Mouse (Mus musculus) kidney, postnatal 4 days (tissue): ENCODE data around the gene Tenm3.

Experiments used
- DNase-seq, 2 experiments: peaks; one replicate each; pipeline ENCODE4 v3.0.0; 2021; ENCODE audit warnings: mixed read lengths in 2 of 2

Gene Tenm3

DNA sequence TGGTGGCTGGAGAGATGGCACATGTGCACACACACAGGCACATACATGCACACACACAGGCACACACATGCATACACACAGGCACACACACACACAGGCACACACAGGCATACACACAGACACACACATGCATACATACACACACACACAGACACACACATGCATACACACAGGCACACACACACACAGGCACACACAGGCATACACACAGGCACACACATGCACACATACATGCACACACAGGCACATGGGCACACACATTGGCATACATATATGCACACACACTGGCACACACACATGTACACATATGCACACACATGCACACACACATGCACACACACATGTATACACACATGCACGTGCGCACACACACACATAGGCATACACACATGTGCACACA is 271.4 kb downstream of the Tenm3 start:
- no peak for DNase-seq

DNA sequence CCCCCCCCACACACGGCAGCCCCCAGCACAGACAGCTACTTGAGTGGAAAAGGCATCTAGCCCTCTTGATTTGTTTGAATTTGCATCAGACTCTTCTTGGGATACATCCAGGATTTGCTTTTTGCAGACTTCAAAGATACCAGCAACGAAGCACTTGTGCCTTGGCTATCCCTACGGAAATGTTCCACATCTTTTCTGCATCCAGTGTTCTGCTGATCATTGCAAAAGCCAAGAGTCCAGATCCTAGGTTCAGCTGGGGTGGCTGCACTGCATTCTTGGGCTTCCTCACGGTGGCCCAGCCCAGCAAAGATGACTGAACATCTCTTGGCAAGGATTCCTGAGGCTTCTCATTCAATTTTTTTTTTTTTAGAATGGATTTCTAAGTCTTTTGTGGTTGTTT is 275.1 kb downstream of the Tenm3 start:
- DNase-seq = no peak

DNA sequence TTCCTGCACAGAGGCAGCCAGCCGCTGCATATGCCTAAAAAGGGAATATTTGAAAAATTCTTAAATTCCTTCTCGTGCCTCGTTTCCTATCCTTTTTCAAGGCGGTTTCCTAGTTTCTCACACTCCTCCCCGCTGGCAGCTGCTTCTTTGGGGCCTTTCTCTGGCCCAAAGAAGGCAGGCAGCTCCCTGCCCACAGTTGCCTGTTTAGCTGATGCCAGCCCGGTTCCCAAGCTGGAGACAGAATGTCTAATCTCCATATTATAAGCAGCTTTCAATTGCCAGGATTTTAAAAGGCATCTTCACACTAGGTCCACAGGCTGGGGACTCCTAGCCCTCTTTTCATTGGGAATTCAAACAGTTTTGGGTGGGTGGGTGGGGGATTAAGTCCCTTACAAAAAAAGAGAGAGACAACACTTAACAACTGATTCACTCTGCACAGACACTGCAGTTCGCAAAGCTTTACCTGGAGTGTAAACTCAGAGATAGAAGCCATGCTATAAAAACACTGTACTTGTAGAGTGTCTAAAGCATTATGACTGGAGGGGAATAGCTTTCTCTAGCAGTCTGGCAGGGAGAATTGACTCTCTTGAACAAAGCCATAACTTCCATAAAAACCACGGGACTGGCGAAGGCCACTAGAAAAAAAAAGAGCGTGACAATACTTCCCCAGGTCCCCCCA is 275.7 kb downstream of the Tenm3 start:
- DNase-seq = no peak

DNA sequence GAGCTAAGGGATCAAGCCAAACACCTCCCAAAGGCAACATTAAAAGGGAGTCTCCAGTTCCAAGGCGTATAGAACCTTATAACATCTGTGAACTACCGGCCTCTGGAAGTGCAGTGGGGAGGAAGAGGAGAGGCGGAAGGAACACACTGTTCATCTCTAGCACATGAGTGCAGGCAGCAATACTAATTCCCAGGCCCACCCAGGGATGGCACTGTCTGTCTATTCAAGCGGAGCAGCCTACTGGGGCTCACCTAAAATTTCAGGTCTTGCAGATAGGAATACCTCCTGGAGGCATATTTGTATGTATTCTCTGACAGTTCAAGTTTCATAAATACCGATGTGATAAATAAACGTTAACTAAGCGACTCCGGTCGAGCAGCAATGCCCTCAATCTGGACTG is 283.5 kb downstream of the Tenm3 start:
- no peak for DNase-seq

DNA sequence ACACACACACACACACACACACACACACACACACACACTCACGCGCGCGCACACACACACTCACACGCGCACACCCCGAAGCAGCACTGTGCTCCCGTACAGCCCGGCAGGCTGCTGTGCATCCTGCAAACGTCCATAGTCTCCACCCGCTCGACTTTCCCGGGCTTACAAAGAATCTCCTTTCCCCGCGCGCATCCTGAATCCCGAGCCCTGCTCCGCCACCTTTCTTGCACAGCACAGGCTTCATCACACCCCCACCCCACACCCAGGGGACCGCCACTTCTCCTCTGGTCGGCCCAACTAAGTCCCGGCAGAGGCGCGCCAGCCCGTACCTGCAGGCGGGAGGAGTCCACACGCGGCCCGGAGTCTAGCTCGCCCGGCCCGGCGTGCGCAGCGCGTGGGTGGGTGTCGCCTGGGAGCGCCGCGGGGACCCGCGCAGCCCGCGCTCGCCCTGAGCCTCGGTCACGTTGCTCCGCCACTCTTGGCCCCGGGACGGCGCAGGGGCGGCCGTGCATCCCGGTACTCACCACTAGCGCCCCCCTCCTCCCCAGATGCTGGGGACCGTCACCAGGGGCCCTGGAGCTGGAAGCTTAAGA is 288.1 kb downstream of the Tenm3 start:
- DNase-seq = peak; percentile 72 to 80

DNA sequence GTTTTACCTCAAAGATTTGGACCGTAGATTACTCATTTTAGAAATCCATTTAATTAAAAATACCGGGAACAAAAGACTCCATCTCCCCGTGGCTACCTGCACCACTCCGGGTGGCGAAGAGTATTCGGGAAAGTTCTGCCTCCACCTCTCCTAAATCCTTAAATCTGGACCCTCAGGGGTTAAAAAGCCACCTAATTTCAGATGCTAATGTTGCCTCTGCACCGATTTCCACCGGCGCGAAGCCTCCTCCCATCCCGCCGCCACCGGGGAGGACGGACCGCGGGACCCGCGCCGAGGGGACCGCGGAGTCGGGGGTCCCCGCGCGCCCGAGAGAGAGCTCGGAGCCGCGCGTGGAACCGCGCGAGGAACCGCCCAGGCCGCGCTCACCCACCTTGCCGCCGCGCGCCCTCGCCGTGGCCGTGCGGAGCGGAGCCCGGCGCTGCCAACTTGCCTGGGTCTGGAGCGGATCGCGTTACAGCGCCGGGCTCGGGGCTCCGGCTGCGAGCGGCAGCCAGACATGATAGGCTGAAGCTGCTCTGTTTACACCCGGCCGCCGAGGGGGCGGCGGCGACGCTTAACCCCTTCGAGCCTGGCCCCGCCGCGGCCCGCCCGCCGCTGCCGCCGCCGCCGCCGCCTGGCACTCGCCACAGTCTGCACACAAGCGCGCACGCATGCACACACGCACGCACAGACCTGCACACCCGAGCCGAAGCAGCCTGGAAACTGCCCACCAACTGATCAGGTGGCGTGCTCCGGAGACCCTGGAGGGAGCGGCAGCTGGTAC is 288.8 kb downstream of the Tenm3 start:
- peak; percentile 83 to 90 for DNase-seq

DNA sequence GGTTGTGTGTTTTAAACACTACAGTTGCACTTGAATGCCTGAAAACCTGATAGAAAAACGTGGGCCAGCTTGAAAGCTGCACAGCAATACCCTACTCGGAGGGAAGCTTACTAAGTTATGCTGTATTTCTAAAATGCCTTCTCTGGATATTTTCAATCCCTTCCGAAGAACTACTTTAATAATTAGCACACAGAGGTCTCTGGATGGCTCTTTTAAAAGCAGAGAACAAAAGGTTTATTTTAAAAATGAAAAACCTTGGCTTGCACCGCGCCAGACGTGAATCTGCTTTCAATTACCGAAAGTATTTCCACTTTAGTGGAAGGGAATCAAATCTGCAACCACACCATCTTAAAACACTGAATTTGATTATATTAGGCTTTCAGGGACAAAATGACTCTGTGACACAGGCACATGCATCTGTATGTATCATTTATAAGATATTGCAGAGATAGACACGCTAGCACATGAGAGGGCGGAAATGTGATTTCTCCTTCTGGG is 289.9 kb downstream of the Tenm3 start:
- DNase-seq = no peak

DNA sequence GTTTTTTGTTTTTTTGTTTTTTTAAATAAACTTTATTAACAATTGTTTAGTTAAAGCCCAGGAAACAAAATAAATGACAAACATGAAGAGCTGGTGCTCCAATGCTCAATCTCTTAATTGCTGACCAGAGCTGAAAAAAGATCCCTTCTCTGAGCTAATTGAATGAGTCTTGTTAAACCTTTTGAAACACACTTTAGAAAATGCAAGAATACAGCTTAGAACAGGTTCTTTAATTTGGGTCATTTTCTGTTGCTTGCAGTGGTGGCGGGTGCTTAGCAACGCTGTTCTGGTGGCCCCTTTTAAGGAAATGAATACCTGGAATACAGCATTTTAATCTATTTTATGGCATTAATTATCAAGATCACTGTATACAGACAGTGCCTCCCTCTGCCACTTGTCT is 291.4 kb downstream of the Tenm3 start:
- no peak for DNase-seq

DNA sequence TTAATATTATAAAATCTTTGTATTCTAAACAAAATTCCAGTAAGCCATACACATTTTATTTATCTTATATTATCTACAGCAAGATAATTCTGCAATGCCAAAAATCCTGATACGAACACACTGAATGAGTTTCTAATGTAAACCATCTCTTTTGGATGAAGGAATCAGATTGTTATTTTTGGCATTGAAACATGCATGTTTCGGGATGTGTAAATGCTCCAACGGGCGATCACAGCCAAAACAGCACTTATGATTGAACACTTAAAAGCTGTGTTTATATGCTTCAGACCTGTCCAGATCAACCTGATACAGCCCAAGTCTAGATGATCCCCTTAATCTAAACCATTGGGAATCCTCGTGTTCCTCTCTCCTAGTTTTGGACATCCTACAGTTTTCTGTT is 292.4 kb downstream of the Tenm3 start:
- no peak for DNase-seq

DNA sequence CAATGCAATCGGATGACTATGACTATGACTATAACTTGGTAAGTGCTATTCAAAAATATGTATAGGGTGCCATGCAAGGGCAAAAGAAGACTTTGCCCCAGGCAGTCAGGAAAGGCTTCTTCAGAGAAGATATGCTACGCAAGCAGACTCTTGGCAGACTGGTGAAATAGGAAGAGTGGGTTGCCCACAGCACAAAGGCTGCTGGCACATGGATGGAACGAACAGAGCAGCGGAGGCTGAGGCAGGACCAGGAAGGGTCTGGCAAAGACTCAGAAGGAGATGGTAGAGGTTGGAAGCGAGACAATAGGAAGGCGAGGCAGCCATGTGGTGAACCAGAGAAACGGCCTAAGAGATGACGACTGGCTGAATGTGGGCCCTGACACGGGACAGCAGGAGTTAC is 294.8 kb downstream of the Tenm3 start:
- DNase-seq = no peak

DNA sequence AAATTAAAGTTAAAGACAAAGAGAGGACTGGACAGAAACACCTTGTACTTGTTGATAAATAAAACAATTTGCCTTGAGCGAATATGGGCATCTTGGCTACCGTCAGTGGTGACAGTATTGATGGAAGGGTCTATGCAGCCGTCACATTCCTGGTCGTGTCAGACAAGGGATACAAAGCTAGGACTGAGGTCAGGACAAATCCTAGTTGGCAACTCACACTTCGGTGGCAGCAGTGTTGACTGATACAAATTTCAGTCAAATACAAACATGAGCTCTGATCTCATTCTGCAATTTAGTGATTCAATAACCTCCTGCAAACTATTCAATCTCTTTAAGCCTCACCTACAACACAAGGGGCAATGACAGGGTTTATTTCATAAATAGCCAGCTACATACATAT is 298.1 kb downstream of the Tenm3 start:
- DNase-seq = no peak

DNA sequence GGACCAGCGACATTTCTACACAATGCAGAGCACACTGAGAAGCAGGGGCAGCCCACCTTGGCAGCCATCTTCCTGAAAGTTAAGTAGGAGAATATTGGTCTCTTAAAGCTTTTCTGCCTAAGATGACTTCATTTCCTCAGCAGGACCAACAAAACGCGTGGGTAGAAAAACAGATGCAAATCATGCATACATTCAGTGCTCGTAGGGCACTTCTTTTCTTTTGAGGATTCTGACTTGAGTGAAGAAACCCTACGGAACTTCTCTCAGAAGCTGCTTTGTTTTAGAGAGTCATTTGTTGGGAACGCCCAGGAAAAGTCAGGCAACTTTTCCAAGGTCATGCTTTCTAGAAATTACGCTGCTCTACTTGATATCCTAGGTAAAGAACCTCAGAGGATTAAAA is 298.9 kb downstream of the Tenm3 start:
- no peak for DNase-seq

DNA sequence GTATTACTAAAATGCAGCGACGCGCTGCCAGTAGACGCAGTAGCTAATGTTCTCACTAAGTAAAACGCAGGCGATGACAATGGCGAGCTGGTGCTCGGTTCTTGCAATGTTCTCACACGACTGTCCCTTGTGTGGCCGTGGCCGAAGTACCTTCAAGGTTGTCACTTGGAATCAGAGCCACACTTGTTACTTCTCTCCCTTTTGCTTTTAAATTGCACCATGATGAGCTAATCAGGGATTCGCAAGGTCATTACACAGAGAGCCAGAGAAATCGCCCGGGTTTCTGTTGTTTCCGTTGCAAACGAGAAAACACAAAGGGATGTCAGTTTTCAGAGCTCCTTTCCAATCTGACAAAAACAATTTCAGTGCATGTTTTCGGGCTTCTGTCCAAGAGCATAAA is 301.6 kb downstream of the Tenm3 start:
- no peak for DNase-seq

DNA sequence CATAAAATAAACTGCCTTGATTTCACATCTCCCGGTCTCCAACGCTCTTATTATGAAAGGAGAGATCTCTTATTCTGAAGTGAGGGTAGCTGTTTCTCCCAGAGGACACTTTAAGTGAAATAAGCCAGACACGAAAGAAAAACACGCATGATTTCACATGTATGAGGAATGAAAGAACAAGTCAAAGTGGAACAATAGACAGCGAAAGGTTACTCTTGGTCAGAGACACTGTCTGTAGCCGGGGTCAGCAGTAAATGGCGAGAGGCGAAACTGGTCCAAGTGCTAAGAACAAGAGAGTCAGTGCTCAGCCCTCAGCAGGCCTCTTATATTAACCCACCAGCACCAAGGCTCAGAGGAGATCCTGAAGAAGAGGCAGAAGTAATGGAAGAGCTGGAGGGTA is 302.9 kb downstream of the Tenm3 start:
- no peak for DNase-seq

DNA sequence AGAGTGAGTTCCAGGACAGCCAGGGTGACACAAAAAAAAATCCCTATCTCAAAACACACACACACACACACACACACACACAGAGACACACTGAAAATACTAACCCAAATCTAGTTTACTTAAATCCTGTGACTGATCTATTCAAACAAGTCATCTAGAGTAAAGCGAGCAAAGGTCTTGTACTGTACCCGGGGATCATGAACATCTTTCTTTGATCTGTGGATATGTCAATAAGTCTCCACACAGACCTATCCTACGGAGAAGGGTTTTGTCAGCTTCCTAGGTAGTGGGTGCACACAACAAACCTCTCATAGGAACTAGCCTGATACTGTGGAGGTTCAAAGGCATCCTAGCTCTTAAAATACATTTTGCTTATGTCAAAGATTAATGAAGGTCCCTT is 307.9 kb downstream of the Tenm3 start:
- DNase-seq = no peak

DNA sequence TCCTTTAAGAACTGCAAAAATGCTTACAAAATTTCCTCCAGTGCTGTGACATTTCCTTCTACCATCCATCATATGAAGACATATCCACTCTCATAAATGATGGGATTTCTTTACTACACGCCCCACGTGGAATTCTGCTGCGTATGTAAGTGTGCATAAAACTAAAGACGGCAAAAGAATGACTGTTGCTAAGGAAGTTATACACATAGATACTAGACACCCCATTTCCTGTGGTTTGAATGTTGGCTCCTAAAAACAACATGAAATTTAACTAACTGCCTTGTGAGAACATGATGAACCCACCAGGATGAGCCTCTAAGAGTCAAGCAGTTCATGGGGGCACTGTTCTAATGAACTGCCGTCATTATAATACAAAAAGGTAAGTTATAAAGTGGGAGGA is 312.0 kb downstream of the Tenm3 start:
- DNase-seq = no peak

DNA sequence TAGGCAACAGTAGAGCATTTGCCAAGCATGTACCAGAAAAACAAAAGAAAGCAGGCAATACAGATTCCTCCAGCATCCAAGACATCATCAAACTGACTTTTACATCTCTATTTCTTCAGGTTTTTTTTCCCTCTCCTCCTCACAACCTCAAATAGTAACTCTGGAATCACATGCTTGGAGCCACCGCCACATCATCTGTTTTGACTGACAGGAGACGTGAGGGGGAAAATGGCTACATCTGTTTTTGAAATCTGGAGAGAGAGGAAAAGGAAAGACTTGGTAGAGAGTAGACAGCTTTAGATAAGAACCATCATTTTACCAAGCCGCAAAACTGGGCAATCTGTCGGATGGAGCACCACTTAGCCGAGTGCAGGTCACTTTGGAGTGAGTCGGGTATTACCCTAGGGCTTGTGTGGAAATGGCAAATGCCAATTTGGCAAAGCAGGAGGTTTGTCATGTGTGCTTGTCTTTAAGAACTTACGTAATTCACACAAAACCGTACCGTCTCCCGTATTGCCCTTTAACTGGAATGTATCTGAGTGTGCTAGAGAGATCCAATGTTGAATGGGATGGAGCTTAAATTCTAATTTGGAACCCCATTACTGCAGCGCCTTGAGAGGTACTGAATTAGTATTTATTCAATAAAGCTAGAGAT is 312.7 kb downstream of the Tenm3 start:
- DNase-seq = no peak

DNA sequence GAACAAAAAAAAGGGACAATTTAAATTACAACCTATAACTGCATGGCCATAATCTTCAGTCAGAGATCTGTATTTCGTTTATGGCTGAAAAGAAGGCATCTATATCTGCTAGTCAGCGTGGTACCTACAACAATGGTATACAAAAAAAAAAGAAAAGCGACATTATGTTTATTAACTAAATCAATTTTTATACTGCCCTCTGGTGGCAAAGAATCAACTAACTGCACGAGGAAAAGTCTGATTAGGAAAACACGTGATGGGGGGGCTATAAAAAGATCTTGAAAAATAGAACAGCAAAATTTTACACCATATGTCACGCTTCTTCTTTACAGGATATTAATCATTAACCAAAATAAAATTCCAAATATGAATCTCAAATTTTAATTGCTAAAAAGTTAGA is 316.3 kb downstream of the Tenm3 start:
- DNase-seq = no peak

DNA sequence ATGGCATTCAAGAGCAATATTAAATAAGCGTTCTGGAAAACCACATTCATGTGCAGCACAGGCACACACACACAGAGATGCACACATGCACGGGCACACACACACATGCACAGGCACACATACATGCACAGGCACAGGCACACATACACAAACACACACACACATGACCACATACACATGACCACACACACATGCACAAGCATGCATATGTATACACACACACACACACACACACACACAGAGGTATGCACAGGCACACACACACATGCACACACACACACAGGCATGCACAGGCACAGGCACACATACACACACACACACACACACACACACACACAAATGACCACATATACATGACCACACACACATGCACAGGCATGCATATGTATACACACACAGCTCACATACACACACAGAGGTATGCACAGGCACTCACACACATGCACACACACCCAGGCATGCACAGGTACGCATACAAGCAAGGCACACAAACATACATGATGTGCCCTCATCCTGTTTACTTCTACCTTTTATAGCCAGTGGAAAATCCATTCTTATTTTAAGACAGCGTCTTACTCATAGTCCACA is 321.1 kb downstream of the Tenm3 start:
- DNase-seq = no peak

DNA sequence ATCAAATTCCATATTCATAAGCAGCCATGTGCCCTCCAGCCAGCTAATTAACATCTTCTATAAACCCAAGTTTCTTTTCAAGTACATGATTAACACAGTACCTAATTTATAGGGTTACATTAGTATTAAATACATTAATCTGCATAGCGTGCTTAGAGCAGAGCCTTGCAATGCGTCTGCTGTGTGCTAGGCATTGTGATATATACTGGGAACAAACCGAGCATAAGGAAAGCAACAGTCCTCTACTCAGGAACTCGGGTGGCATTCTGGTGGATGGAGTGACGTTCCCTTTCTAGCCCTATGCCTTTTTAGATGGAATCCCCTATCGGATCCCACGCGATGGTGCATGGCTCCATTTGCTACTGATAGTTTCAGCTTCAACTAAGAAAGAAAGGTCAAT is 321.7 kb downstream of the Tenm3 start:
- DNase-seq = no peak

DNA sequence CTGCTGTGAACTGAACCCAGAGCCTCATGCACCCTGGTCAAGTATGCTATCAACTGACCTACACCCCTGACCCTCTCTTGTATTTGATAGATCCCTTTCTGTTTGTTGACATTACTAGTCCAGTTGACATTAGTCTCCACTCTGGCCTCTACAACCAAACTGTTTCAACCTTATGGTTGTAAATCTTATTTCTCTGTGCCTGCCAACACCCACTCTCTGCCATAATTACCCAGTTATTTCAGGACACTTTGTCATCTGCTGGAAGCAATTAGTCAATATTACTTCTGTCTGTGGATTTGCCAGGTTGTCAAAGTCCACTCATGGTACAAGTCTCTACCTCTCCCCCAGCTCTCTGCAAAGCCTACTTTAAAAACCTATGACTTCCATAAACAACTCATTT is 326.3 kb downstream of the Tenm3 start:
- DNase-seq = no peak

DNA sequence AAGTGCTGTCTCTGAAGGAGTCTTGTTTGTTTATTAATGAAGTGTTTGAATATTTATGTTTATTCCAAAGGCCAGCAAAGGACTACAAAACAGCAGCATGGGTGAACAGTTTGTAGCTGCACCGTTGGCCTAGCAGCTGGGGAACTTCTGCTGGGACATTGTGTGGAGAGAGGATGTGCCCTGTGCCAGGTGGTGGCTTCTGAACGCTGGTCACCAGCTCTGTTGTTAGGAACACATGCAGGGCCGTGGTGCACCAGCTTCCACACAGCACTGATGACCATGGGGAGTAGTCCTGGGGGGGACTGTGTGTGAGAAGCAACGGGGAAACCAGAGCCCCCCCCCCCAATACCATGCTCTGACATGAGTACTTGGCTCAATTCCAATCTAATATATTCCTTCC is 329.5 kb downstream of the Tenm3 start:
- DNase-seq = no peak

DNA sequence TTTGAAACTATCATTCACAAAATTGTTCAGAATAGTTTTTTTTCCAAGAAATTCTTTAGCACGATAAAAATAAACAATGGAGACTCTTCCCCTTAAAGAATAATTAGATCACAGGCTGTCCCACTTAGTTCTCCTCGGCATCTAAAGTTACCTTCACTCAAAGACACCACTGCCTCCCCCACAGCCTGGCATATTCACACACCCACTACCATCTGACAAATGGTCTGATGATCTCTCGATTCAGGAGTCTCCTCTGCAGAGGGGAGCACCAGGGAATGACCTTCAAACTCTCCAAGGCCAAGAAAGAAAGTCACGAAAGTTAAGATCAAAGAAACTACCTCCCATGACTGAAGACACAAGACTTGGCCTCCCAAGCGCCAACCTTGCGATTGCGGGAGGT is 329.9 kb downstream of the Tenm3 start:
- no peak for DNase-seq
